Mouse (Mus musculus): ENCODE data around the gene AI413582.

GRCm38 (mm10) chr17:27557181-27557926 is 8.2 kb downstream of the AI413582 start:
- TF ChIP-seq POLR2A (IDR thresholded peaks at IDR 0.05; ENCODE audit: control insufficient read depth, extremely low read depth, insufficient read depth, low read length, poor library complexity) (no peak), CTCF (IDR thresholded peaks at IDR 0.05; ENCODE audit: borderline replicate concordance, control insufficient read depth, extremely low read depth, insufficient read depth, low read length, poor library complexity) (peak; percentile 59; the same call in 1 of the 2 replicates)
